ENCODE assay signal across 18 mouse cellular contexts in the genomic region with DNA sequence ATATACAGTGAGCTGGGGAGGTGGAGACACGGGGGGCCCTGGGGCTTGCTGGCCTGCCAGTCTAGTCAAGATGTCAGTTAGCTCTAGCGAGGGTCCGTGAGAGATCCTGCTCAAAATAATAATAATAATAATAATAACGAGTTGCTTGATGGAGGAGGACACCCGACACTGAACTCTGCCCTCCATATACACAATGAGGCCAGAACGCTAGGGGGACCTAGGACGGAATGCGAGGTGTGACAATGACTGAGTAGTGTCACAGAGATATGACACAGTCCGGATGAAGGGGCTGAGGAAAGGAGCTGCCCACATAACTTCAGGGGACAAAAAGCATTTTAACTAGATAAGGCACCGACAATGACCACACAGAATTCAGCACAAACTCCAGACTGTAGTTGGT.
"Had no signal": no experiment of that assay in that cellular context is flagged by ENCODE, and none has a peak within 500 bp of the region (broad histone marks: within the 10 kb centered on the region; RNA-seq: fewer than 3 reads in every experiment).

No protein-coding gene starts in this region.

- H3K4me1 ChIP-seq: liver, embryonic 12.5 days; midbrain, embryonic 10.5 days; midbrain, embryonic 12.5 days; stomach, embryonic 15.5 days had no signal

- ATAC-seq: liver, embryonic 12.5 days; midbrain, embryonic 16.5 days had no signal

- DNase-seq: lung, adult 18-20 months; lung, embryonic 14.5 days; lung, postnatal 10 days; lung, postnatal 4 days; midbrain, embryonic 14.5 days; retina, postnatal 1 day; right cerebral cortex, adult 18-20 months; right cerebral cortex, postnatal 14 days had no signal

- H3K4me3 ChIP-seq: liver, embryonic 12.5 days; midbrain, embryonic 10.5 days; midbrain, embryonic 12.5 days; myocyte; neural tube, embryonic 13.5 days; neural tube, embryonic 15.5 days; stomach, embryonic 15.5 days had no signal

- H3K27ac ChIP-seq: liver, embryonic 12.5 days; liver, embryonic 14.5 days; midbrain, embryonic 10.5 days; midbrain, embryonic 12.5 days; neural tube, embryonic 13.5 days; neural tube, embryonic 15.5 days; stomach, embryonic 15.5 days; stomach, postnatal 0 days had no signal

- H3K36me3 ChIP-seq: liver, embryonic 12.5 days; midbrain, embryonic 10.5 days; midbrain, embryonic 12.5 days; neural tube, embryonic 13.5 days; neural tube, embryonic 15.5 days; stomach, embryonic 15.5 days had no signal

- H3K27me3 ChIP-seq: liver, embryonic 12.5 days; midbrain, embryonic 12.5 days; neural tube, embryonic 13.5 days; neural tube, embryonic 15.5 days; stomach, embryonic 15.5 days had no signal
